Mouse (Mus musculus): Measurements from ENCODE around the gene Gm1113. TPM values are rescaled to one million over a fixed set of nuclear protein-coding genes. Genes with fewer than 3 reads are reported as not detected.

Gm1113 gene
- polyA plus RNA-seq, 1 experiment from 2014 or later, result not detected

DNA sequence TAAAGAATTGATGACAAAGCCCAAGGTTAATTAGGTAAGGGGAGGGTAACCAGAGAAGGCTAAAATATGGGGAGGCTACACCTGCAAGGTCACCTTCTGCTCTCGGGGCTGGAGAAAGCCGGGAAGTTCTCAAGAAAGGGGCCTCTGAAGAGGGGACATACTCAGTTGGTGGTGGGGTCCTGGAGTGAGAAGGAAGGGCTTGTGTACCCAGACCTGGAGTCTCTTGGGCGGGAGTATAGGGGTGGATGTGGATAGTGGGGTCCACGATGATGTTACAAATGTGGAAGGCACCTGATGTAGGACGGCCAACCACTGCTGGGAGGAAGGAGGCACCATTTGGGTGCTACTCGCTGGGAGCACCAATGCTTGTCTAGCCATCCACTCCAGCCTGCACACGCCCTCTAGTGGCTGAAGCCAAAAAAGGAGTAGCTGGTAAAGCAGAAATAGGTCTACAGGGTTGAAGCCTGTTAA, 5.9 kb upstream of the Gm1113 start:
- Histone ChIP-seq H3K36me3 (replicated peaks) (no peaks in the 10 kb centered on the region), H3K27ac (replicated peaks) (no peak overlapping the region), H3K27me3 (no peaks in the 10 kb centered on the region), H3K4me3 (replicated peaks) (no peak overlapping the region), H3K9me3 (replicated peaks) (no peaks in the 10 kb centered on the region), H3K4me1 (replicated peaks) (0 out of 2 replicates have a peak, but pooled peaks cover 4% of the 10 kb centered on the region), H3K4me2 (no peak overlapping the region), H3K9ac (no peak overlapping the region)
- 18% methylated on average over 7 of the region's 7 CpGs for WGBS (ENCODE audit: insufficient replicate concordance)
- no peak for ATAC-seq (ENCODE audit: insufficient read depth)

DNA sequence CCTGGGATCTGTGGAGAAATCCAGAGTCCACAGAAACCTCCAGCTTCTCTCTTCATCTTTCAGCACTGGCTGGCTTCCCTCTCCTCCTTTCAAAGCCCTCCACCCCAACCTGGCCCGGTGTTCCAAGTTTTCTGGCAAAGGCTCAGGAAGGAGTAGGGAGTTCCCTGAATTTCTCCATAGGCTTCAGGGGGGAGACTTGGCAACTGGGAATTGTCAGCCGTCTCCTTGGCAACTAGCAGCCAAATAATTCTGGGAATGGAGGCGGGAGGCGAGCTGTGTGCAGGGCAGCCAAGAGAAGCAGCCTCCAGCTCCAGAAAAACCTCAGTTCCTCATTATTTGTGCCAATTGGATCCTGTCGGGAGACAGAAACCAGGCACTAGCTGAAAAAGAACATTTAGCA, 5.5 kb upstream of the Gm1113 start:
- 63% methylated on average over 5 of the region's 5 CpGs for WGBS (ENCODE audit: insufficient replicate concordance)
- no peak for ATAC-seq (ENCODE audit: insufficient read depth)
- no peaks in the 10 kb centered on the region for H3K27me3 ChIP-seq
- H3K9me3 ChIP-seq (replicated peaks), result no peaks in the 10 kb centered on the region
- 0 out of 2 replicates have a peak, but pooled peaks cover 4% of the 10 kb centered on the region for H3K4me1 ChIP-seq (replicated peaks)
- H3K27ac ChIP-seq (replicated peaks), result no peak overlapping the region
- H3K9ac ChIP-seq, result no peak overlapping the region
- no peak overlapping the region for H3K4me3 ChIP-seq (replicated peaks)
- no peaks in the 10 kb centered on the region for H3K36me3 ChIP-seq (replicated peaks)
- no peak overlapping the region for H3K4me2 ChIP-seq

DNA sequence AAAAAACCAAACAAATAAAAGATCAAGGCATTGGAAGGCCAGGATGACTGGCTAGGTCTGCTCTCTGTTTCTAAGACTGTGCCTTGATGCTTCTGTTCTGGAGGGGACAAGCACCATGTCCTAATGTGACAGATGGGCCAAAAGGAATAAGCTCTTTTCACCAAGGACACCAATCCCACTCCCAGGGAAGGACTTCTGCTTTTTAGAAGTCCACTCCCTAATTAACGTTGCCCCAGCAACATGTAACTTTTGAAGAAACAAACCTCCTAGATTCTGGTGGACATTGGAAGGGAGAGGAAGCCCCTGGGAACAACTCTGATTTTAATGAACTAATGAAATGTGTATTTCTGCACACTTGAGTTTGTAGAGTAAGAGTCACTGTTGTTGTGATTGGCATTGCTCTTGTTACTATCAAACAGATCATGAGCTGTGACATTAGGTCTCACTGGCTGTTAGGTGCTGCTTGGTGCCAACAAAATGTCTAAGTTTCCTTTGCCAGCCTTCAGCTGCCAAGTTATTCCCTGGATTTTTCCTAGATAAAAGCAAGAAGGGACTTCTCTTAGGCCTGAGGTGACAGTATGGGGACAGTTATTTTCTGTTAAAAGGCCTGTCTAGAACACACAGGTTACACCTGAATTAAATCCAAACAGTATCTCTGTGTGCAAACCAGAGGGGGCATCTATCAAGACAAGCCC, 4.9 kb upstream of the Gm1113 start:
- H3K4me3 ChIP-seq (replicated peaks), result no peak overlapping the region
- 0 out of 2 replicates have a peak, but pooled peaks cover 4% of the 10 kb centered on the region for H3K4me1 ChIP-seq (replicated peaks)
- no peaks in the 10 kb centered on the region for H3K27me3 ChIP-seq
- ATAC-seq (ENCODE audit: insufficient read depth), result no peak
- 37% methylated on average over 1 of the region's 1 CpGs for WGBS (ENCODE audit: insufficient replicate concordance)
- no peak overlapping the region for H3K9ac ChIP-seq
- no peak overlapping the region for H3K4me2 ChIP-seq
- no peak overlapping the region for H3K27ac ChIP-seq (replicated peaks)
- no peaks in the 10 kb centered on the region for H3K36me3 ChIP-seq (replicated peaks)
- no peaks in the 10 kb centered on the region for H3K9me3 ChIP-seq (replicated peaks)

DNA sequence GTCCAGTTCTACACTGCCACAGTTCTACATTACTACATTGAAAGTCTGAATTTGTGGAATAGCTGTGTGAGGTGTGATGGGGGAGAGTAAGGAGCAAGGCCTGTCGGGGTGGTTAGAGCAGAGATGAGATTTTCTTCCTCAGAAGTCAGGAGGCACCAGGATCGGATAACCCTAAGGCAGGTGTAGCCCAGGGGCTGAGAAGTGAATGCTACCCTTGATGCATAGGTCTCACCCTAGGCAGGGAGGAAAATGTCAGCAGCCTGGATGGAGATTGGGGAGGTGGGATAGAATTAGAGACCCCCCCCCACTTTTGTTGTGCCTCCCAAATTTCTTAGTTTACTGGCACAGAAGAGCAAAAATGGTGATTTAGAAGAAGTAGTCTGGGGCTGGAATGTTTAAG, 4.2 kb upstream of the Gm1113 start:
- Histone ChIP-seq H3K9me3 (replicated peaks) (no peaks in the 10 kb centered on the region), H3K27me3 (no peaks in the 10 kb centered on the region)

DNA sequence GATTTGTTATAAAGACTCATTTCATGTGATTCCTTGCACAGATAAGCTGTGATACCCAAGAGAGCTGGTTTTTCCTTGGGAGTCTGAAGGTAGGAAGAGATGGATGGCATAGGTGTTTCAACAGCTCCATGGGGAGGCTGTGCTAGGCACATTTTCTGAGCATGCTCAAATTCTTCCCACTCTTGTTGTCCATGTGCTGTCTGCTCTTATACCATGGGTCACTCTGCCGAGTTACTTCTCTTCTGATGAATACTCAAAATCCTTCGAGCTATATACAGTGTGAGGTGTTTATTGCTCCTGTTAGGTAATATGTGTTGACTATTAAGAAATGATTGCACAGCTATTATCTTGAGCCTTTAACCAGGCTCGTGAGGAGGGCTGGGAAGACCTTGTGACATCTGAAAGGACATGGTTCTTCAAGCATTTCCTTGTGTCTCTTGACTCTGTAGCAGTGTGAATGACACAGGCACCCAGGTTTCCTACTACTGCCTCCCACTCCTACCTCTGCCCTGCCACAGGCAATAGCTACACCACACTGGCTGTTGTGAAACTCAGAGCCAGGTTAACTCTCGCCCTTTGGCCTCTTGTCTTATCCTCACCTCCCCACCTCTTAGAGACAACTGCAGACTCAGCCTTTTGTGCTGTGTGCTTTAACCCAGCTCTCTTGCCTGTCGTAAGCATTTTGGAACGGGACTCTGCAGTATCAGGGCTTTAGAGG, 2.7 kb upstream of the Gm1113 start:
- Histone ChIP-seq H3K9me3 (replicated peaks) (no peaks in the 10 kb centered on the region), H3K4me1 (replicated peaks) (0 out of 2 replicates have a peak, but pooled peaks cover 4% of the 10 kb centered on the region), H3K9ac (no peak overlapping the region), H3K4me2 (no peak overlapping the region), H3K36me3 (replicated peaks) (no peaks in the 10 kb centered on the region), H3K4me3 (replicated peaks) (no peak overlapping the region), H3K27me3 (no peaks in the 10 kb centered on the region), H3K27ac (replicated peaks) (no peak overlapping the region)
- 52% methylated on average over 6 of the region's 6 CpGs for WGBS (ENCODE audit: insufficient replicate concordance)
- ATAC-seq (ENCODE audit: insufficient read depth), result no peak

More for the DNA sequence above, 4.2 kb upstream of the Gm1113 start:
- H3K4me2 ChIP-seq, result no peak overlapping the region
- H3K4me3 ChIP-seq (replicated peaks), result no peak overlapping the region
- no peaks in the 10 kb centered on the region for H3K36me3 ChIP-seq (replicated peaks)
- 61% methylated on average over 2 of the region's 2 CpGs for WGBS (ENCODE audit: insufficient replicate concordance)
- no peak for ATAC-seq (ENCODE audit: insufficient read depth)
- H3K4me1 ChIP-seq (replicated peaks), result 0 out of 2 replicates have a peak, but pooled peaks cover 4% of the 10 kb centered on the region
- H3K27ac ChIP-seq (replicated peaks), result no peak overlapping the region
- no peak overlapping the region for H3K9ac ChIP-seq

DNA sequence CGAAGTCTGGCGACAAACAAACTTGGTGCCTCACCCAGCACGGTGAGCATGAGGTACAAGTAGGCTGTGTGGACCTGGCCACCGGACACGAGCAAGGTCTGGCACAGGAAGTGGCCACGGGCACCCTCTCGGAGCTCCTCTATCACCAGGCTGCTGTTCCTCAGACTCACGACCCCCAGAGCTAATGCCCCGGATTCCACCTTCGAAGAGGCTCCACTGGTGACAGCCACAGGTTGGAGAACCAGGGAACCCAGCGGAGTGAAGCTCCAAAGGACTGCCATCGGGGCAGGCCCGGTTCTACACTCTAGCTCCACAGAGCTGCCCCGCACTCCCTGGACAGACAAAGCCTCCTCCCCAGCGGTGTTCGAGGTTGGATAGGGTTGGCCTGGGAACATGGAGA, 1.4 kb downstream of the Gm1113 start:
- H3K4me1 ChIP-seq (replicated peaks), result 0 out of 2 replicates have a peak, but pooled peaks cover 4% of the 10 kb centered on the region
- H3K36me3 ChIP-seq (replicated peaks), result no peaks in the 10 kb centered on the region
- no peak overlapping the region for H3K4me2 ChIP-seq
- ATAC-seq (ENCODE audit: insufficient read depth), result no peak
- H3K27me3 ChIP-seq, result no peaks in the 10 kb centered on the region
- no peak overlapping the region for H3K9ac ChIP-seq
- H3K4me3 ChIP-seq (replicated peaks), result no peak overlapping the region
- no peak overlapping the region for H3K27ac ChIP-seq (replicated peaks)
- H3K9me3 ChIP-seq (replicated peaks), result no peaks in the 10 kb centered on the region
- WGBS (ENCODE audit: insufficient replicate concordance), result 64% methylated on average over 16 of the region's 16 CpGs

DNA sequence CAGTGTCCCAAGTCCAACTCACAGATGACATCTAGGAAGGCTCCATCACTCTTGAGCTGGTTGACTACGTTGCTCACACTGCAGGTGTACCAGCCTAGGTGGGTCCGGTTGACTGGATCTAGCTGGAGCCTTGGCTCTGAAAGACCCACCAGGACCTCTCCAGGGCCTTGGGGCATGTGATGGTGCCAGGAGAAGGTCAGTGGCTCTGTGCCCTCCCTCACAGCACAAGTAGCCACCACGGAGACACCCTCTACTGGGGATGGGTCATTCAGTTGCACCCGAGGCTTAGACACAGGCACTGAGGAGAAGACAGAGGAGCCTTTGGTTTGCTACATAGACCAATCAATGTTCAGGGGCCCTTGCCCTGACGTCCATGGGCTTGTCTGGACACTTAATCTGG, 1.9 kb downstream of the Gm1113 start:
- Histone ChIP-seq H3K27ac (replicated peaks) (no peak overlapping the region), H3K9me3 (replicated peaks) (no peaks in the 10 kb centered on the region), H3K4me2 (no peak overlapping the region), H3K4me1 (replicated peaks) (0 out of 2 replicates have a peak, but pooled peaks cover 4% of the 10 kb centered on the region), H3K27me3 (no peaks in the 10 kb centered on the region), H3K9ac (no peak overlapping the region), H3K4me3 (replicated peaks) (no peak overlapping the region), H3K36me3 (replicated peaks) (no peaks in the 10 kb centered on the region)
- ATAC-seq (ENCODE audit: insufficient read depth), result no peak
- WGBS (ENCODE audit: insufficient replicate concordance), result 53% methylated on average over 5 of the region's 5 CpGs

DNA sequence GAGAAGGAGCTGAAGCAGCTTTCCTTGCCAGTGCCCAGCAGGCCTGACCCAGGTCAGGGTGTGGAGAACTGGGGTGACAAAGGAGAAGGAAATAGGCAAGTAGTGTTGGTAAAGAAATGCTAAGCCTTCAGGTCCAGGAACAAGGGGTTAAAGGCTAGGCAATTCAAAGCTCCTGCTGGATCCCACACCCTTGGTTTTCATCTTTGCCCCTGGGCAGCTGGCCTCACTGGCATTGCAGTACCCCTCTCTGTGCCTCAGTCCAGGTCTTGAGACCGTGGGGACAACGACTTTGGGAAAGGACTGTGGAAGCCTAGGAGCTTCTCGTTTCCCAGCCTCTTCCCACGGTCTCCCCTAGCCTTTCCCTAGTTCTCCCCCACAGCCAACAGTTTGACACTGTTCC, 4.2 kb downstream of the Gm1113 start:
- Histone ChIP-seq H3K9ac (no peak overlapping the region), H3K27ac (replicated peaks) (no peak overlapping the region), H3K36me3 (replicated peaks) (no peaks in the 10 kb centered on the region), H3K4me2 (no peak overlapping the region), H3K4me3 (replicated peaks) (no peak overlapping the region), H3K9me3 (replicated peaks) (no peaks in the 10 kb centered on the region), H3K4me1 (replicated peaks) (no peaks in the 10 kb centered on the region), H3K27me3 (no peaks in the 10 kb centered on the region)
- ATAC-seq (ENCODE audit: insufficient read depth), result no peak
- 46% methylated on average over 4 of the region's 4 CpGs for WGBS (ENCODE audit: insufficient replicate concordance)

DNA sequence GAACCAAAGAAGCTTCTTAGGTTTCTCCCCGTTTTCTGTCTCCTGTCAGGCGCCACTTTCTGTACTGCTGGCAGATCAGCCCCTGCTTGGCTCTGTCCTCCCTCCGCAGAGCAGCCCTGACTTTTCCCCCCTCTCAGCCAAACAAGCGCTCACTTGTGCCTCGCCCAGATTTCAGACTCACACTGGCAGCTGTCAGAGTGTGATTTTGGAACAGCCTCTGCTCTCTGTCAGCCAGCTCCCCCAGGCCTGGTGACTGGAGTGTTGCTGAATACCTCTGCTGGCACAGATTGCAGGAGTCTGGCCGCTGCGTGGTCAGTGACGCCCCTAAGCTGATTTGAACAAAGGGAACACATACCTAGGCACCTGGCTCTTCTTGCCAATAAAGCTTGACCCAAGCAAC, 9.8 kb downstream of the Gm1113 start:
- H3K9me3 ChIP-seq (replicated peaks), result no peaks in the 10 kb centered on the region
- no peak overlapping the region for H3K4me2 ChIP-seq
- WGBS (ENCODE audit: insufficient replicate concordance), result 54% methylated on average over 8 of the region's 8 CpGs
- no peak for ATAC-seq (ENCODE audit: insufficient read depth)
- H3K4me3 ChIP-seq (replicated peaks), result no peak overlapping the region
- H3K27ac ChIP-seq (replicated peaks), result no peak overlapping the region
- no peaks in the 10 kb centered on the region for H3K4me1 ChIP-seq (replicated peaks)
- H3K36me3 ChIP-seq (replicated peaks), result no peaks in the 10 kb centered on the region
- no peak overlapping the region for H3K9ac ChIP-seq
- no peaks in the 10 kb centered on the region for H3K27me3 ChIP-seq

DNA sequence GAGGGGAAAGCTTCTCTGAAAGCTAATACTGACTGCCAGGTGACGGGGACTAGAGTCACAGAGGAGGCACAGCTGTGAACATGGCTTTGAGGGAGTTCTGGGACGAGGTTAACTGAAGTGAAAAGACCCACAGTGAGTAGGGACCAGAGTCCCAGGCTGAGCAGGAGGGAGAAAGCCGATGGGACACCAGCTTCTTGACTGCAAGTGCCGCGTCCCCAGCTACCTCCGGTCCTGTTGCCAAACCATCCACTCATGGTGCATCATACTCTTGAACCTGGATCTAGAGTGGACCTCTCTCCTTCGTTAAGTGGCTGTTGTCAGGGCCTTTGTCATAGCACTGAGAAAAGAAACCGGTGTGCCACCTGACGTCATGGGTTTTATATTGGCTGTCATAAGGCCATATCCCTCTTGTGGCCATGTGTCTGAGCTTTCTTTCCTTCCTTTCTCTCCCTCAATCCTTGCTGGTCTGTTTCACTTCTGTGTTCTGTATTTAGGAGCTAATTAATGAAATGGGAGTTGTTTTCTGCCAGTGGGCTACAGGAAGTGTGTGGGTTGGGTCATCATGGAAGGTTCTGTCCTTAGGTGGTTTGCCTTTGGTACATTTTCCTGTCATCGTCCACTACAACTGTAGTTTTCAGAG, 15.6 kb downstream of the Gm1113 start:
- H3K27me3 ChIP-seq, result no peaks in the 10 kb centered on the region
- H3K4me3 ChIP-seq (replicated peaks), result no peak overlapping the region
- no peaks in the 10 kb centered on the region for H3K4me1 ChIP-seq (replicated peaks)
- ATAC-seq (ENCODE audit: insufficient read depth), result no peak
- H3K9me3 ChIP-seq (replicated peaks), result no peaks in the 10 kb centered on the region
- H3K27ac ChIP-seq (replicated peaks), result no peak overlapping the region
- H3K9ac ChIP-seq, result no peak overlapping the region
- H3K4me2 ChIP-seq, result no peak overlapping the region
- 61% methylated on average over 10 of the region's 10 CpGs for whole genome bisulfite sequencing (ENCODE audit: insufficient replicate concordance)
- H3K36me3 ChIP-seq (replicated peaks), result no peaks in the 10 kb centered on the region

DNA sequence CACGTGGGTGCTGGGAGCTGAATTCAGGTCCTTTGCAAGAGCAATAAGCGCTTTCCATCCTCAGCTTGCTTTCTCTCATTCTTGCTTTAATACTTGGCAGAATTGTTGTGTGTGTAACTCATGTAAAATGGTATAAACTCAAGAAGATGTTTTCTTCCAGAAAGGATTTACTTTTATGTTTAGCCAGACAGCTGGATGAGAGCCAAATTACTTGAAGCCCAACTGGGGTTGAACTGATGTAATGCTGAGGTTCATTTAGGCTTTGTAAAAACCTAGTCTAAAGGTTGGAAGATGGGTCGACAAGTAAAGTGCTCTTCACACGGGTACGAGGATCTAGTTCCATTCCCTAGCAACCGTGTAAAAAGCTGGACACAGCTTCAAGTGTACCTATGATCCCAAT, 18.1 kb downstream of the Gm1113 start:
- H3K4me2 ChIP-seq, result no peak overlapping the region
- ATAC-seq (ENCODE audit: insufficient read depth), result no peak
- no peaks in the 10 kb centered on the region for H3K36me3 ChIP-seq (replicated peaks)
- H3K9me3 ChIP-seq (replicated peaks), result no peaks in the 10 kb centered on the region
- no peak overlapping the region for H3K4me3 ChIP-seq (replicated peaks)
- H3K4me1 ChIP-seq (replicated peaks), result no peaks in the 10 kb centered on the region
- H3K27ac ChIP-seq (replicated peaks), result no peak overlapping the region
- no peaks in the 10 kb centered on the region for H3K27me3 ChIP-seq
- H3K9ac ChIP-seq, result no peak overlapping the region
- 72% methylated on average over 6 of the region's 6 CpGs for WGBS (ENCODE audit: insufficient replicate concordance)
